ENCODE assay signal across 12 mouse cellular contexts in genomic region chr13:93069481-93069880, GRCm38 (mm10).
DNase-seq lines count a peak whose midpoint lies in the region; ATAC-seq and TF ChIP-seq lines count a peak whose summit lies in the region.
"Had no signal": no experiment of that assay in that cellular context is flagged by ENCODE, and none has a peak within 500 bp of the region (broad histone marks: within the 10 kb centered on the region; RNA-seq: fewer than 3 reads in every experiment).

No protein-coding gene starts in this region.

- no peaks in the 10 kb centered on the region for H3K36me3 ChIP-seq in intestine, postnatal 0 days (ENCODE audit: control insufficient read depth, insufficient read depth)
- H3K36me3 ChIP-seq in intestine, embryonic 16.5 days (ENCODE audit: control insufficient read depth, insufficient read depth, low read length) = no peaks in the 10 kb centered on the region
- H3K36me3 ChIP-seq in thymus, adult 2 months (ENCODE audit: control insufficient read depth, insufficient read depth, low read length) = no peaks in the 10 kb centered on the region
- H3K36me3 ChIP-seq: neural tube, embryonic 12.5 days had no signal

- 77% methylated on average over 4 of the region's 4 CpGs for WGBS in intestine, postnatal 0 days
- 75% methylated on average over 4 of the region's 4 CpGs for WGBS in intestine, embryonic 16.5 days
- WGBS in thymus, adult 2 months = 89% methylated on average over 4 of the region's 4 CpGs

- no peak overlapping the region for H3K27ac ChIP-seq in intestine, postnatal 0 days (ENCODE audit: low read depth, low read length)
- no peak overlapping the region for H3K27ac ChIP-seq in intestine, embryonic 16.5 days (ENCODE audit: low read length)
- H3K27ac ChIP-seq in thymus, adult 2 months (ENCODE audit: control insufficient read depth, insufficient read depth, low read length) = no peak overlapping the region
- H3K27ac ChIP-seq: neural tube, embryonic 12.5 days had no signal

- no peaks in the 10 kb centered on the region for H3K27me3 ChIP-seq in intestine, postnatal 0 days (replicated peaks; ENCODE audit: control insufficient read depth, insufficient read depth, low read length)
- H3K27me3 ChIP-seq in intestine, embryonic 16.5 days (replicated peaks; ENCODE audit: control insufficient read depth, insufficient read depth, low read length) = no peaks in the 10 kb centered on the region
- H3K27me3 ChIP-seq in thymus, adult 2 months (ENCODE audit: control insufficient read depth, insufficient read depth, low read length) = no peaks in the 10 kb centered on the region
- H3K27me3 ChIP-seq: neural tube, embryonic 12.5 days had no signal

- H3K4me2 ChIP-seq in intestine, postnatal 0 days (replicated peaks; ENCODE audit: low read depth) = no peak overlapping the region
- H3K4me2 ChIP-seq in intestine, embryonic 16.5 days (ENCODE audit: low read depth, low read length) = no peak overlapping the region
- H3K4me2 ChIP-seq: neural tube, embryonic 12.5 days had no signal

- peak; percentile 20 to 31 for DNase-seq in adrenal gland, adult 18-20 months (ENCODE audit: low spot score in 2 of 2)
- DNase-seq in adrenal gland, adult 8-10 months = no peak
- peak; percentile 16 for DNase-seq in thymus, adult 2 months
- DNase-seq in thymus, postnatal 0 days (ENCODE audit: low spot score) = no peak
- DNase-seq in layer of hippocampus, adult 9-11 months = no peak
- no peak for DNase-seq in adipocyte (ENCODE audit: low spot score)
- DNase-seq: kidney, adult 9 months; lung, postnatal 10 days had no signal

- no peaks in the 10 kb centered on the region for H3K9me3 ChIP-seq in intestine, postnatal 0 days (ENCODE audit: control insufficient read depth)
- H3K9me3 ChIP-seq in intestine, embryonic 16.5 days (ENCODE audit: control insufficient read depth, low read length) = no peaks in the 10 kb centered on the region
- H3K9me3 ChIP-seq: neural tube, embryonic 12.5 days had no signal

- no peak overlapping the region for H3K4me3 ChIP-seq in intestine, postnatal 0 days (ENCODE audit: low read depth, low read length)
- H3K4me3 ChIP-seq in intestine, embryonic 16.5 days (ENCODE audit: low read length) = no peak overlapping the region
- no peak overlapping the region for H3K4me3 ChIP-seq in thymus, adult 2 months (ENCODE audit: control insufficient read depth, insufficient read depth, low read length)
- H3K4me3 ChIP-seq: erythroblast, embryonic 14.5 days; neural tube, embryonic 12.5 days had no signal

- peak; percentile 41 for TF ChIP-seq CTCF in intestine, postnatal 0 days (IDR thresholded peaks at IDR 0.05; ENCODE audit: low read depth)
- TF ChIP-seq CTCF in thymus, adult 2 months (IDR thresholded peaks at IDR 0.05; ENCODE audit: borderline replicate concordance, control insufficient read depth, extremely low read depth, insufficient read depth, low read length, poor library complexity) = no peak

- no peaks in the 10 kb centered on the region for H3K4me1 ChIP-seq in intestine, postnatal 0 days (replicated peaks; ENCODE audit: control insufficient read depth, insufficient read depth, low read length)
- H3K4me1 ChIP-seq in intestine, embryonic 16.5 days (ENCODE audit: control insufficient read depth, insufficient read depth, low read length) = peaks cover 8% of the 10 kb centered on the region
- H3K4me1 ChIP-seq in thymus, adult 2 months (replicated peaks; ENCODE audit: control insufficient read depth, insufficient read depth, low read length) = peaks cover 17% of the 10 kb centered on the region

- no peak for ATAC-seq in intestine, postnatal 0 days
- no peak for ATAC-seq in intestine, embryonic 16.5 days

- TF ChIP-seq POLR2A in thymus, adult 2 months (IDR thresholded peaks at IDR 0.05; ENCODE audit: control insufficient read depth, extremely low read depth, insufficient read depth, low read length, poor library complexity) = no peak

- no peak overlapping the region for H3K9ac ChIP-seq in intestine, postnatal 0 days (ENCODE audit: low read depth, low read length)
- no peak overlapping the region for H3K9ac ChIP-seq in intestine, embryonic 16.5 days (ENCODE audit: low read depth, low read length)
- H3K9ac ChIP-seq: neural tube, embryonic 12.5 days had no signal

Comparison
In these comparisons a context has a peak if more than half of its experiments do, and no peak if none do; other contexts are left out.
1. DNase-seq: peak in adrenal gland, adult 18-20 months (2 of 2) and thymus, adult 2 months (single experiment); none in adrenal gland, adult 8-10 months (single experiment), thymus, postnatal 0 days (single experiment), layer of hippocampus, adult 9-11 months (single experiment) and adipocyte (single experiment).